Mouse (Mus musculus): ENCODE results near the gene Tacc2. TPM values are rescaled to one million over a fixed set of nuclear protein-coding genes. Genes with fewer than 3 reads are reported as not detected.

Tacc2 gene
- total and polyA plus RNA-seq, 3 experiments: 3.5 to 21.5 TPM; not detected in 1

DNA sequence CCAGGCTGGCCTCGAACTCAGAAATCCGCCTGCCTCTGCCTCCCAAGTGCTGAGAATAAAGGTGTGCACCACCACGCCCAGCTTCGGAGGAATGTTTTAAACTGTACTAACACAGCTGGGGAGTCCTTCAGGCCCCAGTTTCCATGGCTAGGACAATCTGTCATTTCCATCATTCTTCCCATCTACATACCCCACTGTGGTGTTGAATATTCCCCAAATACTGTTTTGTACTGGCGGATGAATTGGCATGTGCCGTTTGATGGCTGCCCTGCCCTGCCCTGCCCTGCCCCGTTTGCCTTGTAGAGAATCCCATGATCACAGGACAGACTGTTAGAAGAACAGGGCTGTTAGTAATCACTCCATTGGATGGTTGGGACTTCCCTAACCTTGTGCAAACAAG, 134.6 kb downstream of the Tacc2 start:
- Histone ChIP-seq H3K79me2 (ENCODE audit: control insufficient read depth, insufficient read depth, low read length, poor library complexity) (no peaks in the 10 kb centered on the region), H3K9ac (ENCODE audit: control insufficient read depth, low read depth, low read length, poor library complexity, severe bottlenecking) (no peak overlapping the region), H3K9me3 (replicated peaks; ENCODE audit: insufficient read depth, low read length) (no peaks in the 10 kb centered on the region), H3K4me3 (ENCODE audit: control insufficient read depth in 1 of 2, insufficient read depth in 1 of 2, low read depth in 2 of 2, low read length in 2 of 2) (no peak overlapping the region), H3K4me1 (ENCODE audit: control insufficient read depth in 1 of 2, insufficient read depth in 2 of 2, low read length in 2 of 2) (no peaks in the 10 kb centered on the region), H3K36me3 (ENCODE audit: control insufficient read depth in 1 of 2, insufficient read depth in 2 of 2, low read length in 2 of 2) (no peaks in the 10 kb centered on the region; a peak in 1 of 4 replicates), H3K27ac (ENCODE audit: control insufficient read depth, low read depth, low read length) (no peak overlapping the region), H3K27me3 (ENCODE audit: control insufficient read depth in 1 of 2, insufficient read depth in 2 of 2, low read length in 2 of 2) (no peaks in the 10 kb centered on the region)
- DNase-seq (ENCODE audit: low read depth, low spot score): no peak
- TF ChIP-seq CHD1 (IDR thresholded peaks at IDR 0.05; ENCODE audit: low read depth, low read length) (no peak), JUND (IDR thresholded peaks at IDR 0.05; ENCODE audit: low read depth, low read length) (no peak), ZC3H11A (IDR thresholded peaks at IDR 0.05; ENCODE audit: low read depth, low read length) (no peak), POLR2AphosphoS5 (IDR thresholded peaks at IDR 0.05; ENCODE audit: borderline replicate concordance, low read depth, low read length) (no peak), MAX (IDR thresholded peaks at IDR 0.05; ENCODE audit: low read length) (no peak), POLR2A (IDR thresholded peaks at IDR 0.05; ENCODE audit: control insufficient read depth in 1 of 2, insufficient read depth in 1 of 2, low read depth in 1 of 2, low read length in 2 of 2, poor library complexity in 1 of 2) (no peak), MAZ (IDR thresholded peaks at IDR 0.05; ENCODE audit: low read depth, low read length) (no peak), MXI1 (IDR thresholded peaks at IDR 0.05; ENCODE audit: low read depth, low read length) (no peak), SMC3 (IDR thresholded peaks at IDR 0.05; ENCODE audit: low read depth, low read length) (no peak), EP300 (IDR thresholded peaks at IDR 0.05; ENCODE audit: low read depth in 1 of 2, low read length in 2 of 2) (no peak), ZMIZ1 (IDR thresholded peaks at IDR 0.05; ENCODE audit: low read depth, low read length) (no peak), SIN3A (IDR thresholded peaks at IDR 0.05; ENCODE audit: low read length) (no peak), KAT2A (conservative IDR thresholded peaks at IDR 0.05; ENCODE audit: low read depth, low read length) (no peak), UBTF (IDR thresholded peaks at IDR 0.05; ENCODE audit: borderline replicate concordance, insufficient read depth, low read depth, low read length) (no peak), CHD2 (IDR thresholded peaks at IDR 0.05; ENCODE audit: low read length) (no peak), ELF1 (IDR thresholded peaks at IDR 0.05; ENCODE audit: low read depth, low read length) (no peak), TCF12 (IDR thresholded peaks at IDR 0.05; ENCODE audit: low read depth, low read length) (no peak), HCFC1 (IDR thresholded peaks at IDR 0.05; ENCODE audit: low read depth, low read length) (no peak)

DNA sequence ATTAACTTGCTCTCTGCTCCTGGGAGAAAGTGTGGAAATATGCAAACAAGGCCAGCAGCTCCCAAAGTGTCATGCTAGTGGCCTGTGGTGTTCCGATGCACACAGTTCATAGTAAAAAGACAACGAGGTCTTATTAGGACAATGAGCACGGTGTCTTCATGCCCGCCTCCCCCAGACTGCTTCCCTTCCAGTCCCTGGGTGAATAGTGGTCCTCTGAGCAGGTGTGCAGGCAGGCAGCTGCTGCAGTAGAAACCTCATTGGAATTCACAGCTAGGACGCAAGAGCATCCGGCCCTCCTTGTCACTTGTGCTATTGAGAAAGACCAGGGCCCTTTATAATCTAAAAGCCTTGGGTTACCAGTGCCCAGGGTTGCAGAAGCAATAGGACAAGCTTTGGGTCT, 136.1 kb downstream of the Tacc2 start:
- Histone ChIP-seq H3K36me3 (ENCODE audit: control insufficient read depth in 1 of 2, insufficient read depth in 2 of 2, low read length in 2 of 2) (no peaks in the 10 kb centered on the region; a peak in 1 of 4 replicates), H3K27ac (ENCODE audit: control insufficient read depth, low read depth, low read length) (no peak overlapping the region)
- DNase-seq (ENCODE audit: low read depth, low spot score): no peak

More for the DNA sequence above, 136.1 kb downstream of the Tacc2 start:
- Histone ChIP-seq H3K4me3 (ENCODE audit: control insufficient read depth in 1 of 2, insufficient read depth in 1 of 2, low read depth in 2 of 2, low read length in 2 of 2) (no peak overlapping the region), H3K9me3 (replicated peaks; ENCODE audit: insufficient read depth, low read length) (no peaks in the 10 kb centered on the region), H3K9ac (ENCODE audit: control insufficient read depth, low read depth, low read length, poor library complexity, severe bottlenecking) (no peak overlapping the region), H3K27me3 (ENCODE audit: control insufficient read depth in 1 of 2, insufficient read depth in 2 of 2, low read length in 2 of 2) (no peaks in the 10 kb centered on the region), H3K79me2 (ENCODE audit: control insufficient read depth, insufficient read depth, low read length, poor library complexity) (no peaks in the 10 kb centered on the region), H3K4me1 (ENCODE audit: control insufficient read depth in 1 of 2, insufficient read depth in 2 of 2, low read length in 2 of 2) (no peaks in the 10 kb centered on the region)
- TF ChIP-seq USF2 (IDR thresholded peaks at IDR 0.05; ENCODE audit: borderline replicate concordance in 1 of 2, insufficient read depth in 1 of 2, low read depth in 1 of 2, low read length in 2 of 2) (no peak), TBP (IDR thresholded peaks at IDR 0.05; ENCODE audit: low read depth, low read length) (no peak), MXI1 (IDR thresholded peaks at IDR 0.05; ENCODE audit: low read depth, low read length) (no peak), NELFE (IDR thresholded peaks at IDR 0.05; ENCODE audit: low read depth, low read length) (no peak), RCOR1 (IDR thresholded peaks at IDR 0.05; ENCODE audit: low read depth, low read length) (no peak), CTCF (IDR thresholded peaks at IDR 0.05 in 2 of 3, conservative IDR thresholded peaks at IDR 0.05 in 1 of 3; ENCODE audit: control insufficient read depth in 1 of 3, insufficient read depth in 1 of 3, low read depth in 2 of 3, low read length in 3 of 3, poor library complexity in 1 of 3, severe bottlenecking in 1 of 3) (no peak), KAT2A (conservative IDR thresholded peaks at IDR 0.05; ENCODE audit: low read depth, low read length) (no peak), JUND (IDR thresholded peaks at IDR 0.05; ENCODE audit: low read depth, low read length) (no peak), E2F4 (IDR thresholded peaks at IDR 0.05; ENCODE audit: borderline replicate concordance, low read depth, low read length) (no peak), POLR2AphosphoS2 (IDR thresholded peaks at IDR 0.05; ENCODE audit: low read length) (no peak), MAFK (IDR thresholded peaks at IDR 0.05; ENCODE audit: borderline replicate concordance, low read depth, low read length) (no peak), EP300 (IDR thresholded peaks at IDR 0.05; ENCODE audit: low read depth in 1 of 2, low read length in 2 of 2) (no peak), ZC3H11A (IDR thresholded peaks at IDR 0.05; ENCODE audit: low read depth, low read length) (no peak), MAX (IDR thresholded peaks at IDR 0.05; ENCODE audit: low read length) (no peak)
